Mouse (Mus musculus): ENCODE results near the gene Acp4. TPM values are rescaled to one million over a fixed set of nuclear protein-coding genes. Genes with fewer than 3 reads are reported as not detected.
"Not testable (repeated sequence)": the region's sequence is repeated elsewhere in the genome, so short reads cannot be mapped to it uniquely, and the experiment has no call there.

Acp4 gene
- polyA plus RNA-seq (2015; fragmentation: Nextera tagmentation; extraction: Ambion mirVana): 0.21 TPM in 1 of 2 replicates, not detected in the other

DNA sequence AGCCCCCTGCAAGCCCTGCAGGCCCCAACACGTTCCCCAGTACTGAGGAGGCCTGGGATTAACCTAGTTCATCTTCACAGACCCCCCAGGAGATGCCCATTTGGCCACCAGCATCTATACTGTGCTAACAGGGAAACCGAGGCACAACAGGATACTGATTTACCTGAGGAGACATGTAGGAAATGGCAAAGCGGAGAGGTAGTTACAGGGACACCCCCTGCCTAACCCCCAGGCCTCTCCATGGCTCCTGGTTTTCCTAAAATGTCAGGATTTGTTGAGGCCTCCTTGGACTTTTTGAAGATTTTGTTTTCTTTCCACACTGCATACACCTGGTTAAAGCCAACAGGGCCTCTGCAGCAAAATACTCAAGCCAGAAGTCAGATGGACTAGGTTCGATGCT is at the start of gene Acp4:
Gene Acp4, minus strand, starts transcription at position 101 of the 400 bp plus-strand sequence.
- no peak within 1 kb of the TSS for H3K4me2 ChIP-seq
- ATAC-seq (replicated peaks): no peak
- H3K36me3 ChIP-seq (replicated peaks): peaks cover 9% of the 10 kb centered on the region
- H3K4me3 ChIP-seq: no peak within 1 kb of the TSS
- WGBS: 88% methylated on average over 4 of the region's 4 CpGs
- no peaks in the 10 kb centered on the region for H3K27me3 ChIP-seq (replicated peaks)
- H3K27ac ChIP-seq: no peak within 1 kb of the TSS
- H3K9me3 ChIP-seq: no peaks in the 10 kb centered on the region
- H3K9ac ChIP-seq: no peak within 1 kb of the TSS
- no peaks in the 10 kb centered on the region; the same call in 1 of the 2 replicates for H3K4me1 ChIP-seq

GRCm38 (mm10) chr7:44306516-44307240 is 49.5 kb upstream of the Acp4 start, which contains the start of gene Clec11a:
Gene Clec11a, minus strand, starts transcription at chr7:44306902.
- Histone ChIP-seq H3K4me3 (peak within 1 kb of the TSS; percentile 84), H3K27ac (peak within 1 kb of the TSS; percentile 96), H3K4me2 (peak within 1 kb of the TSS; percentile 78), H3K36me3 (replicated peaks) (no peaks in the 10 kb centered on the region), H3K9ac (no peak within 1 kb of the TSS), H3K27me3 (replicated peaks) (no peaks in the 10 kb centered on the region), H3K9me3 (no peaks in the 10 kb centered on the region), H3K4me1 (peaks cover 23% of the 10 kb centered on the region)
- no peak for ATAC-seq (replicated peaks)
- 53% methylated on average over 6 of the region's 6 CpGs for WGBS

- no peak overlapping the region for H3K9ac ChIP-seq
- H3K27ac ChIP-seq: peak overlapping the region; percentile 96
- no peaks in the 10 kb centered on the region for H3K9me3 ChIP-seq
- 9% methylated on average over 16 of the region's 16 CpGs for WGBS
- no peaks in the 10 kb centered on the region for H3K36me3 ChIP-seq (replicated peaks)
- no peaks in the 10 kb centered on the region for H3K27me3 ChIP-seq (replicated peaks)
- peak overlapping the region; percentile 78 for H3K4me2 ChIP-seq
- H3K4me1 ChIP-seq: peaks cover 16% of the 10 kb centered on the region
- H3K4me3 ChIP-seq: peak overlapping the region; percentile 84
- no peak for ATAC-seq (replicated peaks)
Measured at GRCm38 (mm10) chr7:44305686-44306085, 48.5 kb upstream of the Acp4 start.

DNA sequence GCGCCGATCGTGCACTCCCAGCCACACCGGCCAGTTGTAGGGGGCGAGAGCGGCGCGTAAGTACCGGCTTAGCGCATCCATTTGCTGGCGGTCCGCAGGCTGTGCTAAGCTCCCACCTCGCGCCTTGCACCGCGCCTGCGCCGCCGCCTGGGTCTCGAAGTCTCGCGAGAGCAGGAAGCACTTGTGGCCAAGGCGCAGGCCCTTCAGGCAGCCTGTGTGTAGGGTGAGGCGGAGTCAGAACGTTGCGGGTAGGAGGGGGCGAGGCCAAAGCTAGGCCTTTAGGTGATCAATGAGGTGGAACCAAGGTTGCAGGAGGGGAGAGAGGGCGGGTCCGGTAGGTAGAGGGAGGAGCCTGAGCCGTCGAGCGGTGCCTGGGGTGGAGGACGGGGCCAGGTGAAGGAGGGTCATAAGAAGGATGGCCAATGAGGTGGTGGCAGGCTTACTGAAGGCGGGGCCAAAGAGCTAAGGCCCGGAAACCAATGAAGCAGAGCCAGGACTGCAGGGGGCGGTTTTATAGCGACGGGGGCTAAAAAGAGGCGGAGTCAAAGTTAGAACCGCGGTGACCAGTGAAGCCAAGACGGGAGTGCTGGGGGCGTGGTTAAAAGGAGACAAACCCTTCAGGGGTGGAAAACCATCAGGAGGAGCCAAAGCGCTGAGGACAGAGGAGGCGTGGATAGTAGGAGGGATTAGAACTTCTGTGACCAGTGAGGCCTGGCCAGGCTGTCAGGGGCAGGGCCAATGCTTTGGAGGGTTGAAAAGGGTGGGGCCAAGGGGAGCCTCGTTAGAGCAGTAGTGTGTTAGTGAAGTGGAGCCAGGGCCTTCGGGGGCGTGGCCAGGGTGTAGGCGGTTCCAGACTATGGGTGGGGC is 47.8 kb upstream of the Acp4 start:
- WGBS: under 1% methylated on average over 49 of the region's 49 CpGs
- no peaks in the 10 kb centered on the region for H3K27me3 ChIP-seq (replicated peaks)
- no peaks in the 10 kb centered on the region for H3K36me3 ChIP-seq (replicated peaks)
- peak overlapping the region; percentile 96 for H3K27ac ChIP-seq
- H3K4me3 ChIP-seq: peak overlapping the region; percentile 84
- no peaks in the 10 kb centered on the region for H3K9me3 ChIP-seq
- H3K4me1 ChIP-seq: peaks cover 16% of the 10 kb centered on the region
- H3K9ac ChIP-seq: peak overlapping the region; percentile 96
- peak overlapping the region; percentile 78 for H3K4me2 ChIP-seq
- ATAC-seq (replicated peaks): peak; percentile 95

GRCm38 (mm10) chr7:44304463-44304774 is 47.2 kb upstream of the Acp4 start:
- no peaks in the 10 kb centered on the region for H3K27me3 ChIP-seq (replicated peaks)
- peak overlapping the region; percentile 84 for H3K4me3 ChIP-seq
- no peaks in the 10 kb centered on the region for H3K9me3 ChIP-seq
- peak overlapping the region; percentile 78 for H3K4me2 ChIP-seq
- H3K4me1 ChIP-seq: peaks cover 12% of the 10 kb centered on the region
- H3K27ac ChIP-seq: peak overlapping the region; percentile 96
- H3K9ac ChIP-seq: peak overlapping the region; percentile 96
- ATAC-seq (replicated peaks): no peak
- under 1% methylated on average over 25 of the region's 25 CpGs for WGBS
- no peaks in the 10 kb centered on the region for H3K36me3 ChIP-seq (replicated peaks)

- WGBS: 85% methylated on average over 14 of the region's 14 CpGs
- peak overlapping the region; percentile 96 for H3K9ac ChIP-seq
- H3K4me2 ChIP-seq: peak overlapping the region; percentile 78
- peaks cover 12% of the 10 kb centered on the region for H3K4me1 ChIP-seq
- peak overlapping the region; percentile 84 for H3K4me3 ChIP-seq
- no peaks in the 10 kb centered on the region for H3K36me3 ChIP-seq (replicated peaks)
- no peaks in the 10 kb centered on the region for H3K27me3 ChIP-seq (replicated peaks)
- ATAC-seq (replicated peaks): no peak
- no peaks in the 10 kb centered on the region for H3K9me3 ChIP-seq
- H3K27ac ChIP-seq: peak overlapping the region; percentile 96
Measured at GRCm38 (mm10) chr7:44303346-44304340, 46.5 kb upstream of the Acp4 start.

GRCm38 (mm10) chr7:44297501-44297900 is 40.3 kb upstream of the Acp4 start:
- not testable (repeated sequence) for H3K4me2 ChIP-seq; ATAC-seq (replicated peaks); H3K9me3 ChIP-seq; H3K4me3 ChIP-seq; H3K9ac ChIP-seq; H3K36me3 ChIP-seq (replicated peaks); H3K27me3 ChIP-seq (replicated peaks); H3K27ac ChIP-seq; H3K4me1 ChIP-seq
- WGBS: 92% methylated on average over 2 of the region's 2 CpGs

DNA sequence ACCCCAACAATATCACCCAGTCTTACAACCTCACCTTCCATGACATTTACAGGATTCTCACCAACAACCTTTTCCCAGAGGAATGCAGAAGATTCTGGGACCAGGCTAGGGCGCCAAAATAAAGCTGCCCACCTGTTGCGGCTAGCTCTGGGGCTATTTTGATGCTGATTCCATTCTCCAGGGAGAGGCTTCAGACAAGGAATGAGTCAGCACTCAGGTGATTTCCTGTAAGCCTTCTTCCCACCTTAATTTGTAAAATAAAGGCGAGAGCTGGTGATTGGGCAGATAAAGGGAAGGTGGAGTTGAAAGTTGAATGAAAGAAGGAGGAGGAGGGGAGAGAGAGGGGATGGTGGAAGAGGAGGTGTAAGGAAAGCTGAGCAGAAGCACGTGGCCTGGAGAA is 34.2 kb upstream of the Acp4 start:
- ATAC-seq (replicated peaks): no peak
- no peak overlapping the region for H3K4me3 ChIP-seq
- H3K9ac ChIP-seq: no peak overlapping the region
- H3K4me2 ChIP-seq: no peak overlapping the region
- no peaks in the 10 kb centered on the region for H3K4me1 ChIP-seq
- no peak overlapping the region for H3K27ac ChIP-seq
- H3K27me3 ChIP-seq (replicated peaks): no peaks in the 10 kb centered on the region
- H3K36me3 ChIP-seq (replicated peaks): no peaks in the 10 kb centered on the region
- 52% methylated on average over 4 of the region's 4 CpGs for WGBS
- H3K9me3 ChIP-seq: no peaks in the 10 kb centered on the region

GRCm38 (mm10) chr7:44290986-44291385 is 33.8 kb upstream of the Acp4 start:
- Histone ChIP-seq H3K36me3 (replicated peaks) (no peaks in the 10 kb centered on the region), H3K4me1 (no peaks in the 10 kb centered on the region), H3K4me3 (no peak overlapping the region), H3K9me3 (no peaks in the 10 kb centered on the region), H3K9ac (no peak overlapping the region), H3K27ac (no peak overlapping the region), H3K4me2 (no peak overlapping the region), H3K27me3 (replicated peaks) (no peaks in the 10 kb centered on the region)
- 83% methylated on average over 4 of the region's 4 CpGs for WGBS
- ATAC-seq (replicated peaks): no peak

- H3K36me3 ChIP-seq (replicated peaks): no peaks in the 10 kb centered on the region
- no peak overlapping the region for H3K9ac ChIP-seq
- no peaks in the 10 kb centered on the region for H3K27me3 ChIP-seq (replicated peaks)
- no peak for ATAC-seq (replicated peaks)
- no peak overlapping the region for H3K27ac ChIP-seq
- no peaks in the 10 kb centered on the region for H3K9me3 ChIP-seq
- no peak overlapping the region for H3K4me3 ChIP-seq
- no peak overlapping the region for H3K4me2 ChIP-seq
- H3K4me1 ChIP-seq: no peaks in the 10 kb centered on the region
- WGBS: 59% methylated on average over 7 of the region's 7 CpGs
Measured at GRCm38 (mm10) chr7:44287760-44288159, 30.6 kb upstream of the Acp4 start.

DNA sequence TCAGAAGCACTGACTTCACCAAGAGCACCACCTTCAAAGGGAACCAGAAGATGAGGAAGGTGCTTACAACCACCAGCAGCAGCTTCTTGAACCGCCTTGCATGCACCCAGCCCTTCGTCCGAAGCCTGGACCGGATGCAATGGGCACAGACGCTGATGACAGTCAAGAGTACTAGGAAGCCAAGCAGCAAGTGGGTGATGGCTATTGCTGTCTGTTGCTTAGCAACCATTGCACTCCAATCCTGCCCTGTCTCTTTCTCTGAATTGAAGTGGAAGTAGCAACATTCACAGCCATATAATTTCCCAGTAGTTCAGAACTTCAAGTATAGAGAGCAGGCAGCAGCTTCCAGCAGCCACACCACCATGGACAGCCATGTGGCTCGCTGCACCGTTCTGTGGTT is 24.4 kb upstream of the Acp4 start:
- peaks cover 8% of the 10 kb centered on the region for H3K4me1 ChIP-seq
- peak; percentile 67 for ATAC-seq (replicated peaks)
- no peak overlapping the region for H3K9ac ChIP-seq
- H3K36me3 ChIP-seq (replicated peaks): no peaks in the 10 kb centered on the region
- no peaks in the 10 kb centered on the region for H3K9me3 ChIP-seq
- H3K27ac ChIP-seq: 0 out of 2 replicates have a peak overlapping the region, but pooled peaks have one; percentile 4
- no peak overlapping the region for H3K4me3 ChIP-seq
- 67% methylated on average over 7 of the region's 7 CpGs for WGBS
- H3K4me2 ChIP-seq: no peak overlapping the region
- H3K27me3 ChIP-seq (replicated peaks): no peaks in the 10 kb centered on the region
